Mouse (Mus musculus) spleen, postnatal 4 days (tissue): Measurements from ENCODE around the gene Naa40.

Source experiments
- DNase-seq, 2 experiments: peaks; one replicate each; pipeline ENCODE4 v3.0.0; 2022; ENCODE audit warnings: low spot score in 2 of 2

Naa40 gene

DNA sequence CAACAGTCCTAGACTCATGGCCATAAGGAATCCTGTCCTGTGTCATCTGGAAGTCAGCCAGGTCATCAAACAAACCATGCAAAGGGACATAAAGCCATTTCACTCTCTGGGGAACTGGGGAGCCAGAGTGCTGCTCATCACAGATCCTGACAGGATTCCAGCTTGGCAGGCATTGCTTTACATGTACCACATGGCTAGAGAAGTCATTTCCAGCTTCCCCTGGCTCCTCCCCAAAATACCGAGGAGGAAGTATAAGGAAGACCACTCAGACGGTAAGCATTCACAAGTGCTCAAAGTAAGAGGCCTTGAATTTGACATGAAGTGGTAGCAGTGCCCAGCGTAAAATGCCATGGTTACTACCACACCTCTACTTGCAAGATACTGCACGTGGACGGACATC lies 26.5 kb downstream of the Naa40 start:
- no peak for DNase-seq

DNA sequence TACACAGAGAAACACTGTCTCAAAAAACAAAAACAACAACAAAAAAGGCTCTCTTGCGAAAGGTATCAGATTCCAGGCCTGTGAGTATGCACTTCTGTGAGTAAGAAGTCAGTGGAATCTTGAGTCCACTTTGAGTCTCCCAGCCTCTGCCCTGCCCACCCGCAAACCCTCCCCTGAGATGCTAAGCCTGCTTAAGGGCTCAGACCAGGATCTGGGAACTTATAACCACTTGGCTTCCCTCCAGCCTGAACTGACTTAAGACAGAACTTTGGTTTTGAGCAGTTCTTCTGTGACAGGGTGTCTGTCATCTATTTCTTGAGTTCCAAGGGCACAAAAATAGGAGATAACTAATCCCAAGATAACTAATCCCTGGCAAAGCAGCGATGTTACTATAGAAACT lies 28.0 kb downstream of the Naa40 start:
- DNase-seq, result no peak

DNA sequence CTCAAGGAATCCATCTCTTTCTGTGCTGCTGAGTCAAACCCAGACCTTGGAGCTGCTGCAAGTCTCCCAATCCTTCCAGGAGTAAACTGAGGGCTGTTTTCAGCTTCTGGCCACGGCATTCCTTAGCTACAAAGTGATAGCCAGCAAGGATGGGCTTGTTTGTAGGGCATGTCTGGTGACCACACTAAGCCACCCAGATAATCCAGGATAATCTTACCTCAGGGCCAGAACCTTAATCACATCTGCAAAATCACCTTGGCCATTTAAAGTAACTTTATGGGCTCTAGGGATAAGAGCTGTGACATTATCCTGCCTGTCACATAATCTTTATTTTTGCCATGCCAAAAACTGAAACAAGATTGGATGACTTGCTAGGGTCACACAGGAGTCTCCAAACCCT lies 28.8 kb downstream of the Naa40 start:
- DNase-seq, result no peak

GRCm38 (mm10) chr19:7209907-7210646 lies 30.9 kb downstream of the Naa40 start:
- DNase-seq, result no peak

DNA sequence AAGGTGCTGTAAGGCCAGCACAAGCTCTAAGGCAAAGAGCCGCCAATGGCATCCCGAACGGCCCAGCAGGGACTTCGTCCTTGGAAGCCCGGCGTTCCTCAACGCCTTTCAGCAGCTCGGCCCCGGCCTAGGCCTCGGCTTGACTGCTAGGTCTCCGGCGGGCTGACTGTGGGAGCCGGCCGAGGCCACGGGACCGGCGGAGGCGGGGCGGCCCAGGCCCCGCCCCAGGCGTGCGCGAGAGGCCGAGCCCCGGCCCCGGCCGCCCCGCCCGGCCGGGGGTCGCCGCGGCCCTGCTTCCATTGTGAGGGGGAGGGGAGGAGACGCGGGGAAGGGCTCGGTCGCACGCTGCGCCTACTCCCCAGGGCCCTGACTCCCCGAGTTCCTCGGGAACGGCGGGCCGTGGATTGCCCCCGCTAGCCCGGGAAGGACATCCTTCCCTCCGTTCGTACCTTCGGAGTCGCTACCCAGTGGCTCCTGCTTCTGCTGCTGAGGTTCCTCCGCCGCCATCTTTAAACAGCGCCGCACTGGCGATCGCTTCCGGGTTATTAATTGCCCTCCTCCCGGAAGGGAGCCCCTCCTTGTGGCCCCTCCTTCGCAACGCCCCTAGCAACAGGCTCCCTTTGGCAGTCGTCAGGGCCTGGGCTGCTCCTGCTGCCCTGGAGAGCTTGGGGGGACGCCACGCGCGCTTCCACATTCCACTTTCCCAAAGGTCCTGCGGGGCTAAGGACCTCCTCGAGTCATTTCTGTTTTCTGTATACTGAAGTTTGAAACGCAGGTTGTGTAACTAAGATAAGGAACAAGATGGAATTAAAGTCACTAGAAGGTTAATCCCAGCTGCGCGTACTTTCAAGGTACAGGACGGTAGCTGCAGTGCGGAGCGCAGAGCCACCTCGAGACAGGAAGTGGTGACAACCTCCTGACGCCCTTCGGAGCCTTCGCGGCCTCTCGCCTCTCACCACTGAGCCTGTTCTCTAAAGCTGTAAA lies 34.9 kb downstream of the Naa40 start, which contains the start of gene Otub1:
TSS of gene Otub1 (minus strand) at position 564 of the 984 bp plus-strand sequence.
- DNase-seq, result peak; percentile 92 to 94

GRCm38 (mm10) chr19:7205326-7205725 lies 35.7 kb downstream of the Naa40 start:
- no peak for DNase-seq

DNA sequence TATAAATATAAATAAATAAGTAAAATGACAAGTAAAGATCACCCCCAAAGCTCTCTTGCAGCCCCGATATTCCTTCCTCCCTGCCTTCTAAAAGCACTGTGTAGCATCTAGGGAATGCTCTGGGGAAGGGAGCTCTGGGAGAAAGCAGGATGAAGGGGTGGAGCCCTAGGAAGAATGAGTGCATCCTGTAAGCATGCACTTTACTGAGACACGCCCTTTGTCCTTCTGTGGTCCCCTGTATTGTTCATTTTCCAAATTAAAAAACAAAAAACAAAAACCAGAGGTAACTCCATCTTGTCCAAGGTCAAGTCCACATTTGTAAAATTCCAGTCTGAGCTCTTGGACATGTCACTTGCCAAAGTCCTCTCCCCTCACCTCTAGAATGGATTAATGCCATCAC lies 36.1 kb downstream of the Naa40 start:
- no peak for DNase-seq

DNA sequence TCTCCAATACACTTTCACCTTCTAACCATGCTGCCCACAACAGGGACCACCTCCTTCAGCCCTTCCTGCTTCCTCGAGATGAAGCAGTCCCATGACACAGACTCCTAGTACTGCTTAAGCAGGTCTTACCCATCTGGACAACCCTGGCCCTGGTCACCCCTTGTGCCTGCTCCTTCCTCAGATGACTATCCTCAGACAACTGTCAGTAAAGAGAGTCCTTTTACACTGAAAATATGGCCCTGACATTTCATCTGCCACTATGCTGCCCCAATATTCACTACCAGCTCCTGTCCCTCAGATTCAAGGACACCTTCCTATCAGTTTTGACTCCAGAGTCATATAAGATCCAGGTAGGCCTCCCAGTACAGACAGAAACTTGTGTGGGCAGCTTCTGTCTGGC lies 40.6 kb downstream of the Naa40 start:
- no peak for DNase-seq

DNA sequence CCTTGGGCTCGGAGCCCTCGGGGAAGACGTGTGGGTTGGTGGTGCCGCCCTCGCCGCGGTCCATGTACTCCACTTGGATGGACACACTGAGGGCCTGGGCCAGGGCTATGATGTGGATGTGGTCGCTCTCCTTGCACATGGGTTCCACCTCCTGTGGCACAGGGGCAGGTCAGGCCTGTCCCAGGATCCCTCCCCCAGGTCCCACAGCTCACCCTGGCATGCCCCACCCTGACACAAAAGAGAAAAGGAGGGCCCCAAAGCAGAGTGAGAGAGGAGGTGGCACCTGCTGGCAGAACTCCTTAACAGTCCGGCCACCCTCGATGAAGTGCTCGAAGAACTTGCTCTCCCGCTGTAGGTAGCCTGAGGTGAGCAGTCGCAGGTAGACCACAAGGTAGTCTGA lies 41.9 kb downstream of the Naa40 start:
- DNase-seq, result peak in 1 of 2 experiments; percentile 63

GRCm38 (mm10) chr19:7197445-7197844 lies 43.5 kb downstream of the Naa40 start:
- peak in 1 of 2 experiments; percentile 61 for DNase-seq

DNA sequence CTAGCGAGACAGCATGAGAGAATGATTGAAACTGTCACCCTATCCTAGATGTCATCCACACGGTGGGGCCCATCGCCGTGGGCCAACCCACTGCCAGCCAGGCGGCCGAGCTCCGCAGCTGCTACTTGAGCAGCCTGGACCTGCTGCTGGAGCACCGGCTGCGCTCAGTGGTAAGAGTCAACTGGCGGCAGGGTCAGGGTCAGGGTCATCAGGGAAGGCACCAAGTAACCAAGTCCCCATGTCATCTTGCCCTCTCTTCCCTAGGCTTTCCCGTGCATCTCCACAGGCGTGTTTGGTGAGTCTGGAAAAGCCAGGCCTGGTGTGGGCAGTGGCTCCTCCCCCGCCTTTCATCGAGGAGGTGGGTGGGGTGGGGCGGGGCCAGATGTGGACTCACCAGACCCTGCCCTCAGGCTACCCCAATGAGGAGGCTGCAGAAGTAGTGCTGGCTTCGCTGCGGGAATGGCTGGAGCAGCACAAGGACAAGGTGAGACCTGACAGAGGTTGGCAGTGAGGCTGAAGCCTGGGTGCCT lies 44.2 kb downstream of the Naa40 start:
- DNase-seq, result peak in 1 of 2 experiments; percentile 62

DNA sequence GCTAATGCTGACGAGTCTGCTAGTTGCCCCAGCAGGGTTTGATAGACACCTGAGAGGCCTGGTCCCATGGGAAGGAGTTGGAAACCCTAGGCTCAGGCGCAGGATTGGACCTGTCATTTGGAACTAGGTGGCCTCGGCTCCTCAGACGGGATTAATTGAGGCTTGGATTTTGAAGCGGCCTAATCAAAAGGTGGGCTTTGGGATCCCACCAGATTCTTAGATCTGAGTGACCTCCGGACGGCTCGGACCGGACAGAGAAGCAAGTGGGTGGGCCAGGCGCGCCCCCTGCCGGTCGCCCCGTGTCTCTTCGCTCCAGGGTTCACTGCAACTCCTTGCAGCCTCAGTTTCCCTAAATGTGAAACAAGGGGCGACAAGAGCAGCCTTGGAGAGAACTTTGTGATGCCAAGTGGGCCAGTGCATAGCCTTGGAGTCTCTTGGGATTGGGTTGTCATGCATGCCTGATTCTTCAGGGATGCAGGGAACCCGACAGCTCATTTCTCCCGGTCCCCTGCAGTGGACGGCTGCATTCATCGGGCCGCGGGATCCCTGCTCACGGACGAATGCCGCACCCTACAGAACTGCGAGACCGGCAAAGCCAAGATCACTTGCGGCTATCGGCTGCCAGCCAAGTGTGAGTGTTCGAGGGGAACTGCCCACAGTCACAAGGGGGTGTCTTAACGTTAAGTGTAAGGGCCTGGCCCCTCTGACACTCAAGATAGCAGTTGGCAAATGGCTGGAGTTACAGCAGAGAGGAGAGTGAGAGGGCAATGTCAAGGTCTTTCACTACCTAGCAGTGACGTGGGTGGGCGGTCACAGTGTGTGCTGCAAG lies 44.9 kb downstream of the Naa40 start:
- DNase-seq, result peak; percentile 55 to 84

GRCm38 (mm10) chr19:7192561-7192967 lies 48.4 kb downstream of the Naa40 start:
- no peak for DNase-seq

- no peak for DNase-seq
Observed at GRCm38 (mm10) chr19:7191639-7192038, 49.3 kb downstream of the Naa40 start.

GRCm38 (mm10) chr19:7190986-7191385 lies 50.0 kb downstream of the Naa40 start:
- DNase-seq, result no peak

DNA sequence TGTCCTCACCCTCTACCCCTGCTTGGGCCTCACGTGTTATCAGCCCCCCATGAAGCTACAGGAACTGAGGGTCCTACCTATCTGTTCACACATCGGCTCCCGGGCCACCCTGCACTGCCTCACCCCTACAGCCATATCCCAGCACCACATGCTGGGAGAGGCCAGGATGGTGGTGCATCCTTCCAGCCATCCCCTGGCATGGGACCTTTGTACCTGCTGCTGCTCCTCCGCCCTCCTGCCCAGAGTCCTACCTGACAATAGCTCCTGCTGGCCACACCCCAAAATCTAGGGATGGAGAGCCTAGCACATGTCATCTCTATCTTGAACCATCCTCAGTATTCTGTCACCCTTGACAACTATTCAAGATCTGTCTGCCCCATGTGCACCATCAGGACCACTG lies 52.0 kb downstream of the Naa40 start:
- no peak for DNase-seq

DNA sequence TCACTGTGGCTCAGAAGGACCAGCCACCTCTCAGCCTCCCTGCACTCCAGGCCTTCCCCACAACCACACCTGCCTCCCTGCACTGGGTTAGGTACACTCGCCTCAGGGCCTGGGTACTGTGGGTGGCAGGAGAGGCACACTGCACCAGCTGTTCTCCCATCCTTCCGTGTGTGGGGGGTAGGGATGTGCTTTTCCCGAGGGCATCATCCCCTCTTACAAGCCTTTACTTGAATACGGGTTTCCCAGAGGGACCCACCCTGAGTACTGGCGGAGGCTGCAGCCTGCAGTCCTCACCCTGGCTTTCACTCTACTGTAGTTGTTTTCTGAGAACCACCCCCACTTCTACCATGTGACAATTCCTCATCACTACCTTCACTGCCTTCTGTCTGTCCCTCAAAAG lies 53.8 kb downstream of the Naa40 start:
- no peak for DNase-seq

DNA sequence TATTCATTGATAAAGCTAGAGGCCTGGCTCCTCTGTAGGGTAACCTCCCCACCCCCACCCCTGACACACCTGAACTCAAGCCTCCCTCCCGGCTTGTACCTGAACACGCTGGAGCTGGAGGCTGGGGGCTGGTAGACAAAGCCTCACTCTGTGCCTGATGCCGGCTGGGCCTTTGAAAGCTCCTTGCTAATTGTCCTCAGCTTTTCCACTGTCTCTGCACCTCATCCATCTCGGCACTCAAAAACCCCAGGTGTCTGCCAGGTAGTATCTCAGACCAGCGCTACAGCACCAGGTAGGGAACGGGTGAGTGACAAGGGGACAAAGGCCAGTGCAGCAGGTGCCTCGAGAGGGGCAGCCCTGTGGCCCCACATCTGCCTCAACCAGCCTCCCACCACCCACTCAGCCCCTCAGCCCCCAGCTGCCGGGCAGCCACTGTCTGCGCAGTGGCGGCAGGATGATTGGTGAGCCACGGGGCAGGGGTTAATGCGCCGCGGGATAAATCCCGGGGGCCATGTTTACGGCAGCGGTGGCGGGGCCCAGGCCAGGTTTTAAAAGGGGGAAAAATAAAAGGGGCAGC lies 55.2 kb downstream of the Naa40 start:
- DNase-seq, result no peak

DNA sequence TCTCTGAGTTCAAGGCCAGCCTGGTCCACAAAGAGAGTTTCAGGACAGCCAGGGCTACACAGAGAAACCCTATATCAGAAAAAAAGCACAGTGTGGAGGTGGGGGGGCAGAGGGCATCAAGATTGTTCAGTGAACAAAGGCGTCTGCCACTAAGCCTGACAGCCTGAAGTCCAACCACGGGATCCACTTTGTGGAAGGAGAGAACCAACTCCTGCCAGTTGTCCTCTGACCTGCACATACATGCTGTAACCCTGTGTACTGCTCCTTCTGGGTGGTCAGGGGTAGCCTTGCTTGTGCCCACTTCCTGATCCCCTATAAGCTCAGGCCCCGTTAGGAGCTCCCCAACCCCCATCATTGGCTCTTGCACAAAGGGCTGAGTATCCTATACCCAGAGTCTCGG lies 55.9 kb downstream of the Naa40 start:
- no peak for DNase-seq

DNA sequence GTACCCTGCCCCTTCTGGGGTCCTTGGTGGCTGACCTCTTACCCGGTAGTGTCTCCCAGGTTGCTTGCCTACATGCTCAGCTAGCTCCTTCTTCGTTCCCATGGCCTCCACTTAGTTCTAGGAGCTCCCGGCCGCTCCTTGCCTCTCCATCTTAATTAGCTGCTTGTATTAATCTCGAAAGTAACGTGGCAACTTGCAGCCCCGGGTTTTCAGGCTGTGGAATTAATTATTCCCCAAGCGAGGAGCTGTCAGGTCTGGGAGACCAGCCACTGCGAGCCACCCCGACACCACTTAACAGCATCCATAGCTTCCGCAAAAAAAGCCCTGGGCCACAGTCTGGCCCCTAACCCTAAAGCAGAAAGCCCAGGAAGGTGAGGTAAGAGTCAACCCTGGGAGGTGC lies 57.6 kb downstream of the Naa40 start:
- DNase-seq, result no peak

GRCm38 (mm10) chr19:7182273-7182949 lies 58.6 kb downstream of the Naa40 start:
- DNase-seq, result peak in 1 of 2 experiments; percentile 42
